Mouse (Mus musculus): ENCODE results near the gene Daxx. TPM values are rescaled to one million over a fixed set of nuclear protein-coding genes. Genes with fewer than 3 reads are reported as not detected.
"Not testable (repeated sequence)": the region's sequence is repeated elsewhere in the genome, so short reads cannot be mapped to it uniquely, and the experiment has no call there.

The Daxx gene
- polyA plus RNA-seq, 1 experiment = 19.3 TPM

DNA sequence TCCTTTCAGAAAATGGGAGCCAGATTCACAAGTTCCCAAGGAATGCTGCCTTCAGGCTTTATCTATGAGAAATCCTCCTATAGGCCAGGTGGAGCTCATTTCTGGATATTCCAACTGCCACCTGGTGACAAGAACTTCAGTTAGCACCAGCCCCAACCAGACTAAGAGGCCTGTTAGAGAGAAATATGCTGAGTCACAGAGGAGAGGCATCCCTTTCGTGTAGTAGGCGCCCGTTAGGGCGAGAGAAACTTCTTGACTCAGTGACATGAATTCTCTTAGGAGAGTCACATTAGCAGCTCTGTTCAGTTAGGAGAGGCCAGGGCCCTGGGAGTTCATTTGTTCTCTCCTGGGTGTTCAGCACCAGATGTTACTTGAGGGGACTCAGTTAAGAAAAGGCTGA lies 9.6 kb upstream of the Daxx start:
- no peaks in the 10 kb centered on the region for H3K36me3 ChIP-seq (ENCODE audit: control insufficient read depth, insufficient read depth)
- H3K79me2 ChIP-seq (ENCODE audit: control insufficient read depth, insufficient read depth) = no peaks in the 10 kb centered on the region
- TF ChIP-seq MYOD1 (IDR thresholded peaks at IDR 0.05; ENCODE audit: control insufficient read depth, insufficient read length, low read depth) (no peak), FOSL1 (IDR thresholded peaks at IDR 0.05; ENCODE audit: insufficient read depth, low read length, poor library complexity, severe bottlenecking) (no peak), MAX (IDR thresholded peaks at IDR 0.05) (no peak), CEBPB (IDR thresholded peaks at IDR 0.05; ENCODE audit: low read depth) (no peak), MYOG (IDR thresholded peaks at IDR 0.05; ENCODE audit: control insufficient read depth, extremely low read depth, insufficient read length) (no peak), CTCF (IDR thresholded peaks at IDR 0.05; ENCODE audit: control insufficient read depth, insufficient read depth, insufficient read length) (no peak), USF1 (IDR thresholded peaks at IDR 0.05; ENCODE audit: low read depth) (no peak)
- H3K79me3 ChIP-seq (ENCODE audit: low read depth) = no peaks in the 10 kb centered on the region
- no peak overlapping the region for H3K4me3 ChIP-seq (ENCODE audit: insufficient read depth, poor library complexity, severe bottlenecking)
- no peak overlapping the region for H3ac ChIP-seq (ENCODE audit: control insufficient read depth, insufficient read length, low read depth)
- no peaks in the 10 kb centered on the region for H3K27me3 ChIP-seq (ENCODE audit: control insufficient read depth, insufficient read depth, insufficient read length)

DNA sequence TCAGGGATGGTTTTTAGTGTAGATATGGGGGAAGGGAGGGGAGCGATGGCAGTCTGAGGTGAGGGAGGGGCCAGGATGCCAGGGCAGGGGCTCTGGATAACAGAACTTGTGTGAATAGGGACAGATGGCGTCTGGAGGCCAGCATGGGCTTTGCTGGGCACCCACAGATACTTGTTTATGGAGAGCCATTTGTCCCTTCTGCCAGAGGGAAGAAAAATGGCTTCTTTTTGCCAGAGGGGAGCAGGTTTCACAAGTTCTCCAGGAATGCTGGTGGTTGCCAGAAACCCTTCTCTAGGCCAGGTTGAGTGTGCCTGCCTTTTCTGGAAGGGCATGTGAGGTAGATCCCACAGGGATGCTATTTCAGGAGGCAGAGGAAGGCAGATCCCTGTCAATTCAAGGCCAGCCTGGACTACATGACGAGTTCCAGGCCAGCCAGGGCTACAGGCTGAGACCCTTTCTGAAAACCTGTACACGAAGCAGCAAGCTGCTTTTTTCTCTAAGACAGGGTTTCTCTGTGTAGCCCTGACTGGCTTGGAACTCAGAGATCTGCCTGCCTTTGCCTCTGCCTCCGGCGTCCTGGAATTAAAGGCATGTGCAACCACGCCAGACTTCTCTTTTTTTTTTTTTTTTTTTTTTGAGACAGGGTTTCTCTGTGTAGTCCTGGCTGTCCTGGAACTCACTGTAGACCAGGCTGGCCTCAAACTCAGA lies 8.8 kb upstream of the Daxx start:
- no peak for TF ChIP-seq CTCF (IDR thresholded peaks at IDR 0.05; ENCODE audit: control insufficient read depth, insufficient read depth, insufficient read length)
- TF ChIP-seq MAX (IDR thresholded peaks at IDR 0.05) = no peak
- TF ChIP-seq MYOD1 (IDR thresholded peaks at IDR 0.05; ENCODE audit: control insufficient read depth, insufficient read length, low read depth) = no peak
- no peak for TF ChIP-seq MYOG (IDR thresholded peaks at IDR 0.05; ENCODE audit: control insufficient read depth, extremely low read depth, insufficient read length)
- TF ChIP-seq USF1 (IDR thresholded peaks at IDR 0.05; ENCODE audit: low read depth) = no peak
- TF ChIP-seq CEBPB (IDR thresholded peaks at IDR 0.05; ENCODE audit: low read depth) = no peak
- no peak overlapping the region for H3ac ChIP-seq (ENCODE audit: control insufficient read depth, insufficient read length, low read depth)
- H3K36me3 ChIP-seq (ENCODE audit: control insufficient read depth, insufficient read depth) = no peaks in the 10 kb centered on the region
- H3K4me3 ChIP-seq (ENCODE audit: insufficient read depth, poor library complexity, severe bottlenecking) = no peak overlapping the region
- H3K79me3 ChIP-seq (ENCODE audit: low read depth) = no peaks in the 10 kb centered on the region
- H3K79me2 ChIP-seq (ENCODE audit: control insufficient read depth, insufficient read depth) = no peaks in the 10 kb centered on the region
- H3K27me3 ChIP-seq (ENCODE audit: control insufficient read depth, insufficient read depth, insufficient read length) = no peaks in the 10 kb centered on the region

DNA sequence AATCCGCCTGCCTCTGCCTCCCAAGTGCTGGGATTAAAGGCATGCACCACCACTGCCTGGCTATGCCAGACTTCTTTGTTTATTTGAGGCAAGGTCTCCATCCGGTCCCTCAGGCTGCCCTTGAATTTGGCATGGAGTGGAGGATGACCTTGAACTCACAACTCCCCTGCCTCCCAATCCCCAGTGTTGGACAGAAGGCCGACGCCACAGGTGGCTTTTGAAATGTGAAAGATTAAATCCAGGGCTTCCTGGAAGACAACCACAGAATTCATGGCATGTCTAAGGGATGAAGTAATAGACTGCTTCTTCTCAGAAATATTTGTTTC lies 8.3 kb upstream of the Daxx start:
- Histone ChIP-seq H3K79me2 (ENCODE audit: control insufficient read depth, insufficient read depth) (no peaks in the 10 kb centered on the region), H3K79me3 (ENCODE audit: low read depth) (no peaks in the 10 kb centered on the region), H3ac (ENCODE audit: control insufficient read depth, insufficient read length, low read depth) (no peak overlapping the region), H3K27me3 (ENCODE audit: control insufficient read depth, insufficient read depth, insufficient read length) (no peaks in the 10 kb centered on the region), H3K4me3 (ENCODE audit: insufficient read depth, poor library complexity, severe bottlenecking) (no peak overlapping the region), H3K36me3 (ENCODE audit: control insufficient read depth, insufficient read depth) (no peaks in the 10 kb centered on the region)
- TF ChIP-seq CEBPB (IDR thresholded peaks at IDR 0.05; ENCODE audit: low read depth) (no peak), CTCF (IDR thresholded peaks at IDR 0.05; ENCODE audit: control insufficient read depth, insufficient read depth, insufficient read length) (no peak), MYOG (IDR thresholded peaks at IDR 0.05; ENCODE audit: control insufficient read depth, extremely low read depth, insufficient read length) (no peak), MYOD1 (IDR thresholded peaks at IDR 0.05; ENCODE audit: control insufficient read depth, insufficient read length, low read depth) (no peak), MAX (IDR thresholded peaks at IDR 0.05) (no peak), FOSL1 (IDR thresholded peaks at IDR 0.05; ENCODE audit: insufficient read depth, low read length, poor library complexity, severe bottlenecking) (no peak), USF1 (IDR thresholded peaks at IDR 0.05; ENCODE audit: low read depth) (no peak)

- TF ChIP-seq MAX (IDR thresholded peaks at IDR 0.05) = no peak
- H3K79me3 ChIP-seq (ENCODE audit: low read depth) = no peaks in the 10 kb centered on the region
- H3K4me3 ChIP-seq (ENCODE audit: insufficient read depth, poor library complexity, severe bottlenecking) = no peak overlapping the region
- H3K79me2 ChIP-seq (ENCODE audit: control insufficient read depth, insufficient read depth) = no peaks in the 10 kb centered on the region
- H3K27me3 ChIP-seq (ENCODE audit: control insufficient read depth, insufficient read depth, insufficient read length) = no peaks in the 10 kb centered on the region
- H3K36me3 ChIP-seq (ENCODE audit: control insufficient read depth, insufficient read depth) = no peaks in the 10 kb centered on the region
- H3ac ChIP-seq (ENCODE audit: control insufficient read depth, insufficient read length, low read depth) = no peak overlapping the region
These were observed 7.6 kb upstream of the Daxx start for GRCm38 (mm10) chr17:33901653-33902052.

- Histone ChIP-seq H3K36me3 (ENCODE audit: control insufficient read depth, insufficient read depth) (no peaks in the 10 kb centered on the region), H3K79me2 (ENCODE audit: control insufficient read depth, insufficient read depth) (no peaks in the 10 kb centered on the region), H3K79me3 (ENCODE audit: low read depth) (no peaks in the 10 kb centered on the region), H3ac (ENCODE audit: control insufficient read depth, insufficient read length, low read depth) (no peak overlapping the region), H3K27me3 (ENCODE audit: control insufficient read depth, insufficient read depth, insufficient read length) (no peaks in the 10 kb centered on the region), H3K4me3 (ENCODE audit: insufficient read depth, poor library complexity, severe bottlenecking) (no peak overlapping the region)
- no peak for TF ChIP-seq CEBPB (IDR thresholded peaks at IDR 0.05; ENCODE audit: low read depth)
- no peak for TF ChIP-seq MYOD1 (IDR thresholded peaks at IDR 0.05; ENCODE audit: control insufficient read depth, insufficient read length, low read depth)
- TF ChIP-seq FOSL1 (IDR thresholded peaks at IDR 0.05; ENCODE audit: insufficient read depth, low read length, poor library complexity, severe bottlenecking) = no peak
- TF ChIP-seq CTCF (IDR thresholded peaks at IDR 0.05; ENCODE audit: control insufficient read depth, insufficient read depth, insufficient read length) = no peak
- no peak for TF ChIP-seq MAX (IDR thresholded peaks at IDR 0.05)
- no peak for TF ChIP-seq MYOG (IDR thresholded peaks at IDR 0.05; ENCODE audit: control insufficient read depth, extremely low read depth, insufficient read length)
- no peak for TF ChIP-seq USF1 (IDR thresholded peaks at IDR 0.05; ENCODE audit: low read depth)
These were observed 7.1 kb upstream of the Daxx start for GRCm38 (mm10) chr17:33902079-33902478.

GRCm38 (mm10) chr17:33902491-33902890 lies 6.7 kb upstream of the Daxx start:
- H3K36me3 ChIP-seq (ENCODE audit: control insufficient read depth, insufficient read depth) = no peaks in the 10 kb centered on the region
- no peak overlapping the region for H3K4me3 ChIP-seq (ENCODE audit: insufficient read depth, poor library complexity, severe bottlenecking)
- H3K27me3 ChIP-seq (ENCODE audit: control insufficient read depth, insufficient read depth, insufficient read length) = no peaks in the 10 kb centered on the region
- TF ChIP-seq MYOG (IDR thresholded peaks at IDR 0.05; ENCODE audit: control insufficient read depth, extremely low read depth, insufficient read length) (no peak), USF1 (IDR thresholded peaks at IDR 0.05; ENCODE audit: low read depth) (no peak), MAX (IDR thresholded peaks at IDR 0.05) (no peak)
- no peaks in the 10 kb centered on the region for H3K79me3 ChIP-seq (ENCODE audit: low read depth)
- no peaks in the 10 kb centered on the region for H3K79me2 ChIP-seq (ENCODE audit: control insufficient read depth, insufficient read depth)
- H3ac ChIP-seq (ENCODE audit: control insufficient read depth, insufficient read length, low read depth) = no peak overlapping the region

- not testable (repeated sequence) for H3K36me3 ChIP-seq (ENCODE audit: control insufficient read depth, insufficient read depth); H3K79me3 ChIP-seq (ENCODE audit: low read depth); H3K4me3 ChIP-seq (ENCODE audit: insufficient read depth, poor library complexity, severe bottlenecking); H3K79me2 ChIP-seq (ENCODE audit: control insufficient read depth, insufficient read depth); H3ac ChIP-seq (ENCODE audit: control insufficient read depth, insufficient read length, low read depth); H3K27me3 ChIP-seq (ENCODE audit: control insufficient read depth, insufficient read depth, insufficient read length)
These were observed 5.1 kb upstream of the Daxx start for GRCm38 (mm10) chr17:33903911-33904651.

- not testable (repeated sequence) for H3K4me3 ChIP-seq (ENCODE audit: insufficient read depth, poor library complexity, severe bottlenecking); H3K79me2 ChIP-seq (ENCODE audit: control insufficient read depth, insufficient read depth); H3ac ChIP-seq (ENCODE audit: control insufficient read depth, insufficient read length, low read depth); H3K79me3 ChIP-seq (ENCODE audit: low read depth); H3K36me3 ChIP-seq (ENCODE audit: control insufficient read depth, insufficient read depth); H3K27me3 ChIP-seq (ENCODE audit: control insufficient read depth, insufficient read depth, insufficient read length)
These were observed 4.4 kb upstream of the Daxx start, which contains the start of gene Platr17 for GRCm38 (mm10) chr17:33904835-33905234. TSS of gene Platr17 (plus strand) at chr17:33905135.
